Mouse (Mus musculus): ENCODE data around the gene Ttpal. TPM values are rescaled to one million over a fixed set of nuclear protein-coding genes. Genes with fewer than 3 reads are reported as not detected.

Gene Ttpal
- polyA plus RNA-seq, 1 experiment from 2014 or later: 18.6 TPM

DNA sequence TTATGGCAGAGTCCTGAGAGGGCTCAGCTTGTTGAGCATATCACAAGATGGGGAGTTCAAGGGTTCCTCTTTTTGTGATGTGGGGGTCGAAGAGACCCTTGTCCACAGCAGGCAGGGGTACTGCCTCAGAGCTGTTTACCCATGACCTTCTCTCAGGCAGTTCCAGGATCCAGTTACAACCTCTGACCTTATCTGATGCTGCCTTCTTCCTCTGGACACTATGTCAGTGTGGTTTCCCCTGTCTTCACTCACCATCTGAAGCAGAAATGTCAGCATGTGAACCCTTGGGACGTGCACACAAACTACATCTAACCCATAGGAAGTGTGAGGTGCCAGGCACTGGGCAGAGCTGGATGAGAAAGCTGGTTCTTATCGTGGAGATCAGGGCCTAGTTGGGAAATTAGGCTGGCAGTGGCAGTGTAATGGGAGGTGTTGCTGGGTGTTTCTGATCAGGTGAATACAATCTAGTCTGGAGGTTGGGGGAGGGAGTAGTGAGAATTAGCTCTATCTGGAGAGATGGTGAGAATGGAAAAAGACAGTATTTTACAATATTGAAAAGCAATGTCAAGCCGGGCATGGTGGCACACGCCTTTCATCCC is 58.1 kb downstream of the Ttpal start:
- no peaks in the 10 kb centered on the region for H3K27me3 ChIP-seq (ENCODE audit: control insufficient read depth, insufficient read depth, low read length)
- 60% methylated on average over 5 of the region's 5 CpGs for WGBS
- peaks cover 42% of the 10 kb centered on the region for H3K4me1 ChIP-seq (ENCODE audit: control insufficient read depth, insufficient read depth, low read length)
- peak overlapping the region; percentile 50 for H3K9ac ChIP-seq (ENCODE audit: low read length)
- peak overlapping the region; percentile 48 for H3K27ac ChIP-seq (ENCODE audit: low read length)
- H3K9me3 ChIP-seq (replicated peaks; ENCODE audit: control insufficient read depth, low read length): no peaks in the 10 kb centered on the region
- peak overlapping the region; percentile 72 for H3K4me2 ChIP-seq (ENCODE audit: low read depth, low read length)
- no peaks in the 10 kb centered on the region for H3K36me3 ChIP-seq (ENCODE audit: control insufficient read depth, insufficient read depth)
- 0 out of 2 replicates have a peak overlapping the region, but pooled peaks have one; percentile 4 for H3K4me3 ChIP-seq (ENCODE audit: low read length)
- no peak for ATAC-seq (replicated peaks; ENCODE audit: extremely low read depth, insufficient read depth, low FRiP score)

GRCm38 (mm10) chr2:163661371-163661850 is 59.3 kb downstream of the Ttpal start:
- H3K4me1 ChIP-seq (ENCODE audit: control insufficient read depth, insufficient read depth, low read length): peaks cover 42% of the 10 kb centered on the region
- H3K36me3 ChIP-seq (ENCODE audit: control insufficient read depth, insufficient read depth): 0 out of 2 replicates have a peak, but pooled peaks cover 4% of the 10 kb centered on the region
- H3K4me3 ChIP-seq (ENCODE audit: low read length): no peak overlapping the region; the same call in 1 of the 2 replicates
- peak overlapping the region; percentile 75 for H3K27ac ChIP-seq (ENCODE audit: low read length)
- peak overlapping the region; percentile 60 for H3K9ac ChIP-seq (ENCODE audit: low read length)
- H3K27me3 ChIP-seq (ENCODE audit: control insufficient read depth, insufficient read depth, low read length): no peaks in the 10 kb centered on the region
- H3K9me3 ChIP-seq (replicated peaks; ENCODE audit: control insufficient read depth, low read length): no peaks in the 10 kb centered on the region
- WGBS: 53% methylated on average over 6 of the region's 6 CpGs
- ATAC-seq (replicated peaks; ENCODE audit: extremely low read depth, insufficient read depth, low FRiP score): no peak
- peak overlapping the region; percentile 36 for H3K4me2 ChIP-seq (ENCODE audit: low read depth, low read length)

- no peaks in the 10 kb centered on the region for H3K27me3 ChIP-seq (ENCODE audit: control insufficient read depth, insufficient read depth, low read length)
- no peak for ATAC-seq (replicated peaks; ENCODE audit: extremely low read depth, insufficient read depth, low FRiP score)
- no peak overlapping the region for H3K9ac ChIP-seq (ENCODE audit: low read length)
- WGBS: 86% methylated on average over 5 of the region's 5 CpGs
- no peak overlapping the region for H3K4me3 ChIP-seq (ENCODE audit: low read length)
- peaks cover 47% of the 10 kb centered on the region for H3K4me1 ChIP-seq (ENCODE audit: control insufficient read depth, insufficient read depth, low read length)
- H3K4me2 ChIP-seq (ENCODE audit: low read depth, low read length): no peak overlapping the region
- H3K36me3 ChIP-seq (ENCODE audit: control insufficient read depth, insufficient read depth): 0 out of 2 replicates have a peak, but pooled peaks cover 4% of the 10 kb centered on the region
- H3K27ac ChIP-seq (ENCODE audit: low read length): no peak overlapping the region
- H3K9me3 ChIP-seq (replicated peaks; ENCODE audit: control insufficient read depth, low read length): no peaks in the 10 kb centered on the region
Observed at GRCm38 (mm10) chr2:163662076-163662475, 60.0 kb downstream of the Ttpal start.

DNA sequence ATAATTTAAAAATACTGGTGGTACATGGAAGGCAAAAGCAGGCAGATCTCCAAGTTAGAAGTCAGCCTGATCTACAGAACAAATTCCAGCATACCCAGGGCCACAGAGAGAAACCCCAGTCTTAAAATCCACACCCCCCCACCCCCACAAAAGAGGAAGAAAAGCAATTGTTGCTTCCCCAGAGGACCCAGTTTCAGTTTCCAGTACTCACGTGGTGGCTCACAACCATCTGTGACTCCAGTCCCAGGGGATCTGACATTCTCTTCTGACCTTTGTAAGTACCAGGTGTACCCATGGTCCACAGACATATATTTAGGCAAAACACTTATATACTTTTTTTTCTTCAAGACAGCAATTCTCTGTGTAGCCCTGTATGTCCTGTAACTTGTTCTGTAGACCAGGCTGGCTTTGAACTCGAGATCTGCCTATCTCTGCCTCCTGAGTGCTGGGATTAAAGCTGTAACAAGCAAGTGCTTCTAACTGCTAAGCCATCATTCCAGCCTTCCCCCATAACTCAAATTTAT is 60.6 kb downstream of the Ttpal start:
- ATAC-seq (replicated peaks; ENCODE audit: extremely low read depth, insufficient read depth, low FRiP score): no peak
- no peak overlapping the region for H3K4me3 ChIP-seq (ENCODE audit: low read length)
- no peaks in the 10 kb centered on the region for H3K9me3 ChIP-seq (replicated peaks; ENCODE audit: control insufficient read depth, low read length)
- H3K27ac ChIP-seq (ENCODE audit: low read length): no peak overlapping the region
- H3K27me3 ChIP-seq (ENCODE audit: control insufficient read depth, insufficient read depth, low read length): no peaks in the 10 kb centered on the region
- WGBS: 54% methylated on average over 2 of the region's 2 CpGs
- no peak overlapping the region for H3K4me2 ChIP-seq (ENCODE audit: low read depth, low read length)
- 0 out of 2 replicates have a peak, but pooled peaks cover 4% of the 10 kb centered on the region for H3K36me3 ChIP-seq (ENCODE audit: control insufficient read depth, insufficient read depth)
- H3K4me1 ChIP-seq (ENCODE audit: control insufficient read depth, insufficient read depth, low read length): peaks cover 49% of the 10 kb centered on the region
- H3K9ac ChIP-seq (ENCODE audit: low read length): no peak overlapping the region

- H3K27ac ChIP-seq (ENCODE audit: low read length): peak overlapping the region; percentile 19; the same call in 1 of the 2 replicates
- no peak for ATAC-seq (replicated peaks; ENCODE audit: extremely low read depth, insufficient read depth, low FRiP score)
- no peaks in the 10 kb centered on the region for H3K9me3 ChIP-seq (replicated peaks; ENCODE audit: control insufficient read depth, low read length)
- WGBS: 65% methylated on average over 3 of the region's 3 CpGs
- no peak overlapping the region for H3K9ac ChIP-seq (ENCODE audit: low read length)
- no peak overlapping the region for H3K4me3 ChIP-seq (ENCODE audit: low read length)
- H3K4me2 ChIP-seq (ENCODE audit: low read depth, low read length): no peak overlapping the region
- H3K27me3 ChIP-seq (ENCODE audit: control insufficient read depth, insufficient read depth, low read length): no peaks in the 10 kb centered on the region
- H3K36me3 ChIP-seq (ENCODE audit: control insufficient read depth, insufficient read depth): 0 out of 2 replicates have a peak, but pooled peaks cover 4% of the 10 kb centered on the region
- H3K4me1 ChIP-seq (ENCODE audit: control insufficient read depth, insufficient read depth, low read length): peaks cover 49% of the 10 kb centered on the region
Observed at GRCm38 (mm10) chr2:163663930-163664329, 61.8 kb downstream of the Ttpal start.

DNA sequence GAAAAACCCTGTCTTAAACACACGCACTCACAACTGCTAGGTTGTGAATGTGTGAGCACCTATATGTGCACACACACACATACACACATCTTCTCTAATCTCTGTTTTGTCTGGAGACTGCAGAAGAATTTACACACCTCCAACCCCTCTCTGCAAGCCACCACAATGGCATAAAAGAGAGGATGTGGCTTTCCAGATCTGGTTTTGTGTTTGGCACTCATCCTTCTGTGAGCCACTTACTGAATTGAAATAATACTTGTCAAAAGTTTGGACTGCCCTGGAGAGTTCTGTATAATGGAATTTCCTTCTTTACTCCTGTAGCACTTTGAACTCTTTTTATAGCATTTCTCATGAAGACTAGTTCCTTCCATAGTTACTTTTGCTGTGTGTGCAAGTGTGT is 64.9 kb downstream of the Ttpal start:
- 0 out of 2 replicates have a peak, but pooled peaks cover 4% of the 10 kb centered on the region for H3K36me3 ChIP-seq (ENCODE audit: control insufficient read depth, insufficient read depth)
- no peak overlapping the region for H3K27ac ChIP-seq (ENCODE audit: low read length)
- 94% methylated on average over 1 of the region's 1 CpGs for WGBS
- H3K9me3 ChIP-seq (replicated peaks; ENCODE audit: control insufficient read depth, low read length): no peaks in the 10 kb centered on the region
- no peaks in the 10 kb centered on the region for H3K27me3 ChIP-seq (ENCODE audit: control insufficient read depth, insufficient read depth, low read length)
- no peak overlapping the region for H3K9ac ChIP-seq (ENCODE audit: low read length)
- no peak overlapping the region for H3K4me2 ChIP-seq (ENCODE audit: low read depth, low read length)
- peaks cover 32% of the 10 kb centered on the region for H3K4me1 ChIP-seq (ENCODE audit: control insufficient read depth, insufficient read depth, low read length)
- ATAC-seq (replicated peaks; ENCODE audit: extremely low read depth, insufficient read depth, low FRiP score): no peak
- no peak overlapping the region for H3K4me3 ChIP-seq (ENCODE audit: low read length)

Other genes with a start within 250 kb of the Ttpal start
- gene Jph2, start 204.3 kb upstream of the Ttpal start, polyA plus RNA-seq (2015; fragmentation: Nextera tagmentation; extraction: Ambion mirVana): 38.5 and 43.2 TPM in 2 replicates
- gene Oser1, start 177.6 kb upstream of the Ttpal start, polyA plus RNA-seq (2015; fragmentation: Nextera tagmentation; extraction: Ambion mirVana): 57.1 and 63.8 TPM in 2 replicates
- gene Gdap1l1, start 163.8 kb upstream of the Ttpal start, polyA plus RNA-seq (2015; fragmentation: Nextera tagmentation; extraction: Ambion mirVana): 0.18 and 0.36 TPM in 2 replicates
- 14.7 and 15.3 TPM in 2 replicates for gene Fitm2, start 129.7 kb upstream of the Ttpal start, polyA plus RNA-seq (2015; fragmentation: Nextera tagmentation; extraction: Ambion mirVana)
- not detected in 2 replicates for gene R3hdml, start 110.0 kb upstream of the Ttpal start, polyA plus RNA-seq (2015; fragmentation: Nextera tagmentation; extraction: Ambion mirVana)
- gene Hnf4a, start 95.5 kb upstream of the Ttpal start, polyA plus RNA-seq (2015; fragmentation: Nextera tagmentation; extraction: Ambion mirVana): 0.16 and 0.77 TPM in 2 replicates
- 56.1 and 71.3 TPM in 2 replicates for gene Serinc3, start 42.8 kb downstream of the Ttpal start, polyA plus RNA-seq (2015; fragmentation: Nextera tagmentation; extraction: Ambion mirVana)
- gene Pkig, start 56.1 kb downstream of the Ttpal start, polyA plus RNA-seq (2015; fragmentation: Nextera tagmentation; extraction: Ambion mirVana): 374 and 420 TPM in 2 replicates
- gene Ada, start 147.9 kb downstream of the Ttpal start, polyA plus RNA-seq (2015; fragmentation: Nextera tagmentation; extraction: Ambion mirVana): 5.9 and 10.9 TPM in 2 replicates
- 1.3 and 1.7 TPM in 2 replicates for gene Ccn5, start 218.5 kb downstream of the Ttpal start, polyA plus RNA-seq (2015; fragmentation: Nextera tagmentation; extraction: Ambion mirVana)